Mouse (Mus musculus) adrenal gland, adult (tissue): ENCODE results near the gene Ghrh.
A peak's percentile ranks its signal among the peaks of the same experiment; 100 is the strongest.

Source experiments
- DNase-seq, 2 experiments: peaks; one replicate each; pipeline ENCODE4 v3.0.0; 2022 to 2023; ENCODE audit warnings: low spot score in 1 of 2; ENCODE audit not compliant: inconsistent age in 2 of 2

Gene Ghrh

DNA sequence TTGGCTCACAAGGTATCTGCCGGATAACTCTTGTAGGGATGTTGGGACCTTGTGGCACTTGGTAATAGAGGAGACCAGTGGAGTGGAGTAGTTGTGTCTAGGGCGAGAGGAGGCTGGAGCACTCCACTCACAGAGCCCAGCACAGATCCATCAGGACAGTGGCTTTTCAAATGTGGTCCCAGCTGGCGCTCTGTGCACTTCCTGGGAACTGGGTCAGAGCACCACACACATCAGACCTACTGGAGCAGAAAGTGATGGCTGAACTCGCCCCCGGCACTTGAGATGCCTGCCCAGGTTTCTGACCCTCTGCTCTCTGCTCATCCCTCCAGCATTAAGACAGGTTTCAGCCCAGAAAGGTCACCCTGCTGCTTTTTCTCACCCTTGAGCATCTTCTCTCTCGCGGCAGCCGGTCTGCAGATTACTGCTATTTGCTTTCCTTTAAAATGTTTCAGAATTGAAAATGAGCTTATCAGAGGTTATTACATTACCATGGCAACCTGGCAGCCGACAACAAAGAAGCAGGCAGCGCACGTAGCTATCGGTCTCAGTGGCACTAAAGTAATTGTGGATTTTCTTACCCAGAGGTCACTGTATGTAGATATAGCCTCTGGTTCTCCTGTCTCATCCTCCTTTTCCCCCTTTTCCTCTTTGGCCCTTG lies 1.9 kb upstream of the Ghrh start:
- no peak for DNase-seq

GRCm38 (mm10) chr2:157343337-157343736 lies 4.0 kb downstream of the Ghrh start:
- DNase-seq: no peak

- no peak for DNase-seq
Observed at GRCm38 (mm10) chr2:157342328-157342926, 4.9 kb downstream of the Ghrh start.

DNA sequence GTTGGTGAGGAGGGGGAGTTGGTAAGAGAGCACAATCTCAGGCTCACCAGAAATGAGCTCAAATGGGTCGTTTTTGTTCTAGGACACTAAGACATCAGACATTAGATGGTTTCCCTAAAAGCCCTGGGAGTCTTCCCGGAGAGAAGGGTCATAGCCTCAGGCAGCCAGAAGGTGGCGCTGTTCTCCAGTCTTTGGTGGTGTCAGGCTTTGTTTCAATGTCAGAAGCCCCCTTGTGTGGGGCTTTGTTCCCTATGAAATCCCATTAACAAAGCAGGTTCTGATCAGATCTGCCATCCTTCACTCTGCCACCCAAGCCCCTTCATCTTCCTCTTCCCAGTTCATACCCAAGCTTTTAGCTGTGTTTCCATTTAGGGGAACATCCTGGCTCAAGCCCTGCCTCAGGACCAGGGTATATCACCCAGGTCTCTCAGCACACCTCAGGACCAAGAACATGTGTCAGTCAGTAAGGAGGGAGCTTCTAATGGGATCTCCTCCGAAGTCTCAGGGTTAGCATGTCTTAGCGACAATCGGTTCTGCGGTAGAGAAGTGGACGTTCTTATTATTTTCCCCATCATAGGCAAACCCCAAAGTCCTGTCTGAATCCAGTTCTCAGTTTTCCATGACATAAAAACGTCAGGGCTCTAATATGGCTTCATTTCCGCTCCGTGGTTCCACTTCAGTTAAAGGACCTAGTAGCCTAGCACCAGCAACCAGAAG lies 5.6 kb downstream of the Ghrh start:
- DNase-seq: peak; percentile 44 to 84

GRCm38 (mm10) chr2:157340221-157340741 lies 7.0 kb downstream of the Ghrh start:
- peak; percentile 14 to 33 for DNase-seq

DNA sequence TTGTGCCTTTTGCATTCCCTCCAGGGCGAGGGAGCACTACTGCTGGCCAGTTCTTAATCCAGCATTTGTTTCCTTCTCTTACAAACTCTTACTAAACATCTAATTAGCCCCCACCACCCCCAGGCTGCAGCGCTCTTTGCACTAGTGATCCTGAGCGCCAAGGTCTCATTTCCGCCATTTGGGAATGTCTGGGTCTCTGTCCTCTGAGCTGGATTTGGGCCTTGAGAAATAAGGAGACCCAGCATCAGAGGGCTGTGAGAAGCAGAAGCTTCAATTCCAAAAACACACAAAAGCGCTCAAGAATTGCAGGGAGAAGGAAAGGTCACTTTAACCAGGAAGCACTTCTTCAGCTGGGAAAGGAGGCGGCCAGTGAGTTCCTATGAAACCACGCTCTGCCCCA lies 7.8 kb downstream of the Ghrh start:
- no peak for DNase-seq

DNA sequence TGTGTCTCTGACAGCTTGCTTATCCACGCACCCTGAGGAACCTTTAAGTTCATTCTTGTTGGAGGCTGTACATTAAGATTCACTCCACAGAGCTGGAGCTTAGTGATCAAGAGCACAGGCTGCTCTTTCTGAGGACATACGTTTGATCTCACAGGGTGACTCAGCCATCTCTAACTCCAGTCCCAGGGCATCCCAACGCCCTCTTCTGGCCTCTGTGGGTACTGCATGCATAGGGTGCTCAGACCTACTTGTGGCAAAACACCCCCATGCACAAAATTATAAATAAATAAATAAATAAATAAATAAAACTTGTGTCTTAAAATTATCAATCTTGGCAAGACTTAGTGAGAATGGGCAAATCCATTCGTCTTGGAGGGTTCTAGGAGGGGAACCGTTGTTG lies 8.6 kb downstream of the Ghrh start:
- DNase-seq: peak; percentile 73 to 88

- no peak for DNase-seq
Observed at GRCm38 (mm10) chr2:157332059-157332458, 15.2 kb downstream of the Ghrh start.

- no peak for DNase-seq
Observed at GRCm38 (mm10) chr2:157328570-157328969, 18.7 kb downstream of the Ghrh start.

- DNase-seq: no peak
Observed at GRCm38 (mm10) chr2:157328106-157328505, 19.2 kb downstream of the Ghrh start.

- DNase-seq: no peak
Observed at GRCm38 (mm10) chr2:157325238-157325637, 22.1 kb downstream of the Ghrh start.

DNA sequence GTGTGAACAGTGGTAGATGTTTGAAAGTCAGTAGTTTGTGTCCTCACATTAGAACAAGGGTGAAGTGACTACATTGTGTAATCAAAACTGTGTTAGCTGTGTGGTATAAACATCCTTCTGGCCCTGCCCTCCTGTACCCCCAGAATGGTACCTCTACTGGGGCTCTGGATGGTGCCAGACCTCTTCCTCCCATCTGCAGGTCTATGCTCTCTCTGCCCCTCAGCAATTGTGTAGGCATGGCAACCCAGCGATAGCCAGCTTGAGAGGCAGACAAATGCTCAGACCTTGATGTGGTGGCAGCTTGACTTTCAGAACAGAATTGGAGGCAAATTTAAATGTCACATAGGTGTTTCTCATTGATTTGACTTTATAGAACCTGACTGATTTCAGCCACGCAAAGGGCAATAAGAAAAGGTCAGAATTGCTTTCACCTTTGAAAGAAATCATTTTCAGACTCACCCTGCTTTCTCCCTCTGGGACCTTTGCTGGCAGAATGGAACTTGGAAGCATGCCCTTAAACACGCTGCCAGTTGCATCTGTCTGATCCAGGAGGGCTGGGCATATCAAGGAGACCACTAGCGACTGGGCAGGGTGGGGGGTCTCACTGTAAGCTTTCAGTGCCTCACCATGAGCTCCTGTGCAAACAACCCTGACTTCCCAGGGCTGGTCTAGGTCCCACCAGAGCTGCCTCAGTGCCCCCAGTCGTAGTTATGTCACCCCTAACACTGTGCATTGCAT lies 25.1 kb downstream of the Ghrh start:
- DNase-seq: peak in 1 of 2 experiments; percentile 46

DNA sequence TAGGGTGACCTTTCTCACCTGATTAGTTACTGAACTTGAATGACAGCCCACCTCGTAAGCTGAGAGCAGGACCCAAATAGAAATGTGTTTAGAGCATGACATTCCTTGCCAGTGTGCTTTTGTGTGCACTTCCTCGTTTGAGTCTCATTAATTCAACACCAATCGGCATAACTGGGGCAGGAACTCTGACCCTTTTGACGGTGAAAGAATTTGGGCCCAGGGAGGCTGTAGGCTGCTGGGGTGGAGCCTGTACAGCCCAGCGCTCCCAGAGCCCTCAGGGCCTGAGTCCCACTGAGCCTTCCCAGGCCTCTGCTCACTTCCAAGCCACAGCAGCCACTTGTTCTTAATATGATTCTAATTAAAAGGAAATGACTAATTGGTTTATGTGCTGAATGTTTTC lies 26.4 kb downstream of the Ghrh start:
- DNase-seq: no peak

DNA sequence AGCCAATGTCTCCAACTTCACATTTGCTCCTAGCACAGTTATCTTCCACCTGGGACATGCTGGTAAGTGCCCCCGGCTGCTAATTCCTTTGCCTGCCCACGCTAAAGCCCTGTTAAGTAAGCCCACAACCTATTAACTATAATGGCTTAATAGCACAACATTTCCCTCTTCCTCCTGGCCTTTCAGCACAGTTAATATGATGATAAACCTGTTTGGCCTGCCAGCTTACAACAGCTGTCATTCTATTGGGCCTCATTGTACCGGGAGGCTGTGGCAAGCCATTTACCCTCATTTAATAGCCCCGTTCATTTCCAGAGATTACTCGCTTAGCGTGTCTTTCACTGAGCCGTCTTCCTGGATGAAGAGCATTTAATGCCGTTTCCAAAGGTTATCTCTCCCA lies 27.2 kb downstream of the Ghrh start:
- DNase-seq: peak in 1 of 2 experiments; percentile 34

- DNase-seq: no peak
Observed at GRCm38 (mm10) chr2:157317220-157317619, 30.1 kb downstream of the Ghrh start.

DNA sequence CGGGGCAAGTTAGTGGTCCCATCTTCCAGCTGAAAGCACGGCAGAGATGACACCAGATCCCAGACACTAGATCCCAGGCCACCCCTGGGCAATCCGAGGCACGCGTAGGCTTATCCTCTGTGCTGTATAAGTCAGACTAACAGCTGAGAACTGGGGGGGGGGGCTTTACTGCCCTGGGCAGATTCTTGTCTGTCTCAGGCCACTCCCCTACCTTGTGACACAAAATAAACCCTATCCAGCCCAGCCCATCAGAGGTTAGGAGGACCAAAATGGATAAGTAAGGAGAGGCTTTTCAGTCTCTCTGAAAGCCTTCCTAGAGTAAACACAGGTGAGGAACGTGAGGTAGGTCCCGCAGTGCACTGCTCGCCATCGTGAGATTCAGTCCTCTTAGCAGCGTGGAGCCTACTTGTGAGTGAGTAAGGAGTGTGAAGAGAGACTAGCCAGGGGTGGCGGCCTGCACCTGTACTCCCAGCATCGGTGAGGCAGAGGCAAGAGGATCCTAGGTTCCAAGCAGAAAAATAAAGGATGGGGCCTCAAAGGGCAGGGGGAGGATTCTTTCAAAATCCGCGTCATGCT lies 30.9 kb downstream of the Ghrh start:
- DNase-seq: no peak

DNA sequence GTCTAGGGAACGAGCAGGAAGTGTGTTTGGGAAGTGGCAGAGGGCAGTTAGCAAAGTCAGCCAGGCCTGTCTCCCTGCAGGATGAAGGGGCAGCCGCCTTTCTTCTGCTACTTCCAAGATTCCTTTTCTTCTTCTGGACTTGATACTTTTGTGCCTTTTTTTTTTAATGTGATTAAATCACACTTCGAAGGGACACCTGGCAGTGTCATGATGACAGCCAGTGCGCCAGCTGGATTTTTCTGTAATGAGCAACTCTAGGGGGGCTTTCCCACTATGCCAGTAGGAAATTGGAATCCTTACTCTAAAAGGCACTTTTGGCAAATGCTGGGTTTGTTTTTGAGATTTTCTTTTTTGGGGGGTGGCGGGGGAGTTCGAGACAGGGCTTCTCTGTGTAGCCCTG lies 31.8 kb downstream of the Ghrh start:
- DNase-seq: no peak

- DNase-seq: no peak
Observed at GRCm38 (mm10) chr2:157314310-157314709, 33.0 kb downstream of the Ghrh start.

DNA sequence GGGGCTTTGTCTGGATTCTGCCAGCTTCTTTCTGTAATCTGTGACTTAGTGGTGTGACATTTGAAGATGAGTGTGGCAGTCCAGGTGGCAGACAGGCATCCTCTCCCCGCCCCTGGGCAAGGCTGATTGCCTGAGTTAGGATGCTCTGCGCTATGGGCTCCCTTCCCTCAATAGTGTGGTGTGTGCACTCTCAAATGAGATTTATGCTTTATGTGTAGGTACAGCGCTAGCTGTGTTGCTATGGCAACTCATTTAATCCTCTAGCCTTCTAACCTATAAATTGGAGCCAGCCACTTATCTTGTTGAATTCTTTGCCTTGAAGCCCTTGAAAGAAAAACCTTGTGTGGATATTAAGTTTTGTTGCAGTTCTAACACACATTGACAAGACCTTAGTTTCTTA lies 33.6 kb downstream of the Ghrh start:
- DNase-seq: no peak

DNA sequence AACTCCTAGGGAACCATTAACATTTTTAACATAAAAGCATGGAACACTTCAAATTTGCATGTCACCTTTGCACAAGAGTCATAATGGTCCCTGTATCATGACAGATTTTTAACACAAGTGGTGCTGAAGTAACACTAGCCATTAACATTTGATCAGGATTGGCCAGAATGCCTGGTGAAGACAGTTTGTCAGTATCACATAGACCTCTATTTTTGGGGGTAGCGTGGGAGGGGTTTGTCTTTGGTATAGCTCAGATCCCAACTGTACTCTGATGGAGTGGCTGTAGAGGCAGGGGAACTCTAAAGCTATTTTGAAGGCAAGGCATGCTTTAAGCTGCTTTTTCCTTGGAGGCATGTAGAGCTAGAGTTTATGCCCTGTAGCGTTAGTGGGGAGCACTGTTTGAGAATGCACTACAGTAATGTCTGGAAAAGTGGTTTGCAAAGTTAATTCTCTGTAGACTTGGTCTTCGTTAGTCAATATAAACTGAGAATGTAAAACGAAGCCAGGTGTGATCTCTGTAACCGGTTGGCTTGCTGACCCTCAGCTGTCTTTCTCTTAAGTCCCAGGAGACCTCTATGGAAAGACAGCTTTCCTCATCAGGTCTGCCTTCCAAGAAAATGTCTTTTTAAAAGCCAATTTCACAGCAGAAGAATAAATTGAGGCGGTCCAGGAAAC lies 36.2 kb downstream of the Ghrh start:
- no peak for DNase-seq

- DNase-seq: no peak
Observed at GRCm38 (mm10) chr2:157309611-157310010, 37.7 kb downstream of the Ghrh start.
